Mouse (Mus musculus) left cerebral cortex, postnatal 4 days (tissue): ENCODE measurements at regions not wholly inside any gene's neighbourhood (a gene's known extent, or its start where the extent isn't known, plus 50 kb on each side); places are given as distances from the start of the nearest gene placed in this dataset.

Experiments used
- DNase-seq: peaks from one replicate; pipeline ENCODE4 v3.0.0-alpha.2; 2022
- intact Hi-C: fragments of 180-260 bp; cut with DNase I; formaldehyde crosslinking; loops from one replicate; pipeline ENCODE4 v1.15.1; 2025

- DNase-seq = no peak
- intact Hi-C loops = no loop called here
Measured at GRCm38 (mm10) chr4:150800774-150801173, 52.9 kb upstream of the Errfi1 start.

GRCm38 (mm10) chr4:150799550-150800398 is 53.9 kb upstream of the Errfi1 start:
- intact Hi-C loops = no loop called here

GRCm38 (mm10) chr4:150798783-150799530 is 54.8 kb upstream of the Errfi1 start:
- DNase-seq = peak; percentile 20
- intact Hi-C loops = no loop called here

More at GRCm38 (mm10) chr4:150799550-150800398, 53.9 kb upstream of the Errfi1 start:
- DNase-seq = no peak

GRCm38 (mm10) chr4:150798281-150798680 is 55.4 kb upstream of the Errfi1 start:
- intact Hi-C loops = no loop called here
- DNase-seq = no peak

GRCm38 (mm10) chr4:150797057-150797456 is 56.7 kb upstream of the Errfi1 start:
- DNase-seq = no peak
- intact Hi-C loops = no loop called here

GRCm38 (mm10) chr4:150794878-150795277 is 58.8 kb upstream of the Errfi1 start:
- no peak for DNase-seq
- intact Hi-C loops = no loop called here

- intact Hi-C loops = no loop called here
- peak; percentile 12 for DNase-seq
Measured at GRCm38 (mm10) chr4:150794257-150794794, 59.4 kb upstream of the Errfi1 start.

- intact Hi-C loops = no loop called here
- DNase-seq = no peak
Measured at GRCm38 (mm10) chr4:150793146-150793545, 60.6 kb upstream of the Errfi1 start.

- intact Hi-C loops = no loop called here
- no peak for DNase-seq
Measured at GRCm38 (mm10) chr4:150789166-150789565, 64.6 kb upstream of the Errfi1 start.

GRCm38 (mm10) chr4:150787113-150787512 is 66.6 kb upstream of the Errfi1 start:
- peak; percentile 16 for DNase-seq
- intact Hi-C loops = no loop called here

GRCm38 (mm10) chr4:150786651-150787050 is 67.1 kb upstream of the Errfi1 start:
- intact Hi-C loops = no loop called here
- DNase-seq = no peak

- intact Hi-C loops = no loop called here
- no peak for DNase-seq
Measured at GRCm38 (mm10) chr4:150784491-150785451, 68.9 kb upstream of the Errfi1 start.

- intact Hi-C loops = no loop called here
- no peak for DNase-seq
Measured at GRCm38 (mm10) chr4:150781304-150781703, 72.4 kb upstream of the Errfi1 start.

- intact Hi-C loops = no loop called here
- no peak for DNase-seq
Measured at GRCm38 (mm10) chr4:150779340-150779739, 74.4 kb upstream of the Errfi1 start.

- no peak for DNase-seq
- intact Hi-C loops = no loop called here
Measured at GRCm38 (mm10) chr4:150778683-150779082, 75.0 kb upstream of the Errfi1 start.

GRCm38 (mm10) chr4:150775695-150776521 is 77.8 kb upstream of the Errfi1 start:
- DNase-seq = peak; percentile 14
- intact Hi-C loops = no loop called here

GRCm38 (mm10) chr4:150775281-150775680 is 78.4 kb upstream of the Errfi1 start:
- DNase-seq = no peak
- intact Hi-C loops = no loop called here

GRCm38 (mm10) chr4:150774289-150774914 is 79.3 kb upstream of the Errfi1 start:
- DNase-seq = no peak
- intact Hi-C loops = no loop called here
